Mouse (Mus musculus) liver, embryonic 11.5 days (tissue): ENCODE measurements around the gene Acp5. TPM values are rescaled to one million over a fixed set of nuclear protein-coding genes. Genes with fewer than 3 reads are reported as not detected.

ENCODE experiments used
- ATAC-seq: fragments of 200-750 bp; cut with Nextera tagmentation; replicated peaks from 2 replicates; pipeline ENCODE4 v1.8.0; 2017; ENCODE audit warnings: moderate number of reproducible peaks, mild to moderate bottlenecking, moderate TSS enrichment, moderate library complexity; ENCODE audit not compliant: low FRiP score
- DNase-seq: peaks from one replicate; pipeline ENCODE4 v3.0.0-alpha.2; 2017; ENCODE audit warnings: low spot score
- H3K27ac ChIP-seq: fragments of 300-500 bp; sonication (generic); 2 replicates; pipeline ENCODE4 v1.5.1; 2014; ENCODE audit warnings: mild to moderate bottlenecking, low read depth, low read length, control low read depth
- H3K27me3 ChIP-seq: fragments of 300-500 bp; sonication (generic); replicated peaks from 2 replicates; pipeline ENCODE4 v1.6.1; 2014; ENCODE audit warnings: low read length, mixed read lengths; ENCODE audit not compliant: control insufficient read depth, insufficient read depth
- H3K36me3 ChIP-seq: fragments of 300-500 bp; sonication (generic); 2 replicates; pipeline ENCODE4 v1.6.1; 2014; ENCODE audit warnings: mild to moderate bottlenecking, low read length, moderate library complexity, mixed read lengths; ENCODE audit not compliant: control insufficient read depth, insufficient read depth
- H3K4me1 ChIP-seq: fragments of 300-500 bp; sonication (generic); replicated peaks from 2 replicates; pipeline ENCODE4 v1.6.1; 2014; ENCODE audit warnings: low read length, mixed read lengths; ENCODE audit not compliant: control insufficient read depth, insufficient read depth
- H3K4me2 ChIP-seq: fragments of 300-500 bp; sonication (generic); 2 replicates; pipeline ENCODE4 v1.6.1; 2014; ENCODE audit warnings: mild to moderate bottlenecking, control low read depth, moderate library complexity
- H3K4me3 ChIP-seq: fragments of 300-500 bp; sonication (generic); 2 replicates; pipeline ENCODE4 v1.5.1; 2014; ENCODE audit warnings: low read depth, low read length, control low read depth
- H3K9ac ChIP-seq: fragments of 300-500 bp; sonication (generic); 2 replicates; pipeline ENCODE4 v1.6.1; 2014; ENCODE audit warnings: low read depth, low read length, control low read depth
- H3K9me3 ChIP-seq: fragments of 300-500 bp; sonication (generic); 2 replicates; pipeline ENCODE4 v1.6.1; 2016; ENCODE audit warnings: low read length, inconsistent platforms, mixed read lengths; ENCODE audit not compliant: control insufficient read depth
- WGBS: fragments of 180-500 bp; shearing (Covaris S2); extraction: QIAGEN DNeasy Blood & Tissue Kit; methylation state at CpG from one replicate; pipeline ENCODE4 v1.1.7; 2014; 5-methylcytosine and 5-hydroxymethylcytosine counted together
- polyA plus RNA-seq: library from polyadenylated mRNA; unstranded; fragments of >200 nt; fragmentation: Nextera tagmentation; extraction: Ambion mirVana; gene quantifications from 2 replicates; pipeline ENCODE4 v1.2.1, GENCODE M21; 2014

The Acp5 gene
- polyA plus RNA-seq, 1 experiment from 2014 or later: 156 TPM

- Histone ChIP-seq H3K27ac (no peak overlapping the region), H3K9ac (peak overlapping the region; percentile 73), H3K27me3 (peaks cover 29% of the 10 kb centered on the region), H3K36me3 (no peaks in the 10 kb centered on the region), H3K4me1 (peaks cover 5% of the 10 kb centered on the region; the same call in 1 of the 2 replicates), H3K9me3 (no peaks in the 10 kb centered on the region), H3K4me2 (peak overlapping the region; percentile 85), H3K4me3 (peak overlapping the region; percentile 43)
- 1% methylated on average over 24 of the region's 24 CpGs for WGBS
- DNase-seq (peak; percentile 85), ATAC-seq (peak; percentile 84)
Observed at GRCm38 (mm10) chr9:22095854-22096307, 39.6 kb downstream of the Acp5 start.

DNA sequence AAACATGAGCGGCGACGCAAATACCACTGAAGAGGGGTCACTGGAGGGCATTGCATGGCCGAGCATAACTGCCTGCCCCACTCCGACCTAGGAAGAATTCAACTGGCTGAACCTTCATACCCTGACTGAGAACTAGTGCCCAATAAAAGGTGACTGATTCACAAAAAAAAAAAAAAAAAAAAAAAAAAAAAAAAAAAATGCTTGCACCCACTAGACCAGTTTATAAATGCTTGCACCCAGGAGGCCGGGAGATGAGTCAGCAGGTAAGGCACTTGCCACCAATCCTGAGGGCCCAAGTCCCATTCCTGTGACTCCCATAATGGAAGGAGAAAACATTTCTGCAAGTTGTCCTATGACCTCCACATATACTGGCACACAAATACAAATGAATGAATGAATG lies 42.8 kb downstream of the Acp5 start:
- Histone ChIP-seq H3K27ac (no peak overlapping the region), H3K4me2 (no peak overlapping the region), H3K36me3 (no peaks in the 10 kb centered on the region), H3K9ac (no peak overlapping the region), H3K9me3 (no peaks in the 10 kb centered on the region), H3K27me3 (no peaks in the 10 kb centered on the region; the same call in 1 of the 2 replicates), H3K4me3 (no peak overlapping the region), H3K4me1 (no peaks in the 10 kb centered on the region)
- WGBS: 80% methylated on average over 6 of the region's 6 CpGs
- ATAC-seq (no peak), DNase-seq (no peak)

DNA sequence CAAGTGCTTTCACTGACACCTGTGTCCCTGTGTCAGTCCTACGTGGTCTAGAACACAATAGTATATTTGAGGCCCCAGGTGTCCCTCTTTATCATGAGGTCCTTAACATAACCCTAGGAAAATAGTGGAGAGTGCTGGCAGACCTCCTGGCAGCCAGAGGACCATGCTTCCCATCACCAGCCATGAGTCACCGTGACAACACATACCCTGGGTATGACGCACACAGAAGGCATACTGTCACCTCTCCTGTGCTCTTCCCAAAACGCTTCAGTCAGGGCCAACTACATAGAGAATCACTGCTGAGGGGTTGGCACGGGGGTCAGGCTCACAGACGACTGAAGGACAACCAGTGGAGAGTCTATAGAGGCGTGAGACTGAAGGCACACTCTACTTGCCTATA lies 45.5 kb downstream of the Acp5 start:
- WGBS: 83% methylated on average over 7 of the region's 7 CpGs
- Histone ChIP-seq H3K9me3 (no peaks in the 10 kb centered on the region), H3K27me3 (no peaks in the 10 kb centered on the region; the same call in 1 of the 2 replicates), H3K9ac (no peak overlapping the region), H3K27ac (no peak overlapping the region), H3K4me3 (no peak overlapping the region), H3K36me3 (no peaks in the 10 kb centered on the region), H3K4me1 (no peaks in the 10 kb centered on the region), H3K4me2 (no peak overlapping the region)
- DNase-seq (no peak), ATAC-seq (no peak)

- Histone ChIP-seq H3K27ac (no peak overlapping the region), H3K4me2 (no peak overlapping the region), H3K9ac (no peak overlapping the region), H3K4me1 (peaks cover 3% of the 10 kb centered on the region; the same call in 1 of the 2 replicates), H3K4me3 (no peak overlapping the region), H3K27me3 (no peaks in the 10 kb centered on the region; the same call in 1 of the 2 replicates), H3K36me3 (no peaks in the 10 kb centered on the region), H3K9me3 (no peaks in the 10 kb centered on the region)
- WGBS: 94% methylated on average over 7 of the region's 7 CpGs
- DNase-seq (no peak), ATAC-seq (no peak)
Observed at GRCm38 (mm10) chr9:22089281-22089680, 46.2 kb downstream of the Acp5 start.

DNA sequence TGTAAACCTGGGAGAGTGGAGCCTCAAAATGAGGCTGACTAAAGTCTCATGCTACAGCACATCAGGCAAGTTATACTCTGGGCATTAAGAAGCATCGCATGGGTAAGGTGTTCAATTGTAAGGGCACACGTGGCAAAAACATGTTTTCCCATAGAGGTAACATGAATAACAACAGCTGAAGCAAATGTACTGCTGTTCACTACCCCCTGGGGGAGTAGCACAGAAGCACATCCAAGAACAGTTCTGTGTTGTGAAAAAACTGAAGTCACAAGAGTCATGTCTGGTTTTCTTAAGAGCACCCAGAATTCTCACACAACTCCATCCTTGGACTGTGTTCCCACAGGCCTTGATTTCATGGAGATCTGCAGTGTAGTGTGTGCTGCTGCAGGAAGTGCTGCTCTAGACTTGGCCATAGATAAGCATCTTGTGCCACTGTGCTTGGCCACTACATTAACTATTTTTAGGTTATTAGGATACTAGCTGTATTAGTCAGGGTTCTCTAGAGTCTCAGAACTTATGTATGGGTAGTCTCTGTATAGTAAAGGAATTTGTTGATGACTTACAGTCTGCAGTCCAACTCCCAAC lies 48.4 kb downstream of the Acp5 start:
- no peak overlapping the region for H3K9ac ChIP-seq
- no peak for DNase-seq
- no peaks in the 10 kb centered on the region for H3K9me3 ChIP-seq
- WGBS: 84% methylated on average over 2 of the region's 2 CpGs
- H3K4me1 ChIP-seq: peaks cover 3% of the 10 kb centered on the region; the same call in 1 of the 2 replicates
- no peak overlapping the region for H3K27ac ChIP-seq
- H3K4me2 ChIP-seq: no peak overlapping the region
- H3K27me3 ChIP-seq: no peaks in the 10 kb centered on the region
- H3K36me3 ChIP-seq: no peaks in the 10 kb centered on the region
- no peak overlapping the region for H3K4me3 ChIP-seq
- no peak for ATAC-seq

- DNase-seq: no peak
- H3K4me2 ChIP-seq: peak overlapping the region; percentile 88
- WGBS: 86% methylated on average over 6 of the region's 6 CpGs
- H3K27ac ChIP-seq: peak overlapping the region; percentile 47; the same call in 1 of the 2 replicates
- peak overlapping the region; percentile 83 for H3K4me3 ChIP-seq
- H3K9ac ChIP-seq: peak overlapping the region; percentile 77
- no peak for ATAC-seq
- H3K4me1 ChIP-seq: peaks cover 3% of the 10 kb centered on the region; the same call in 1 of the 2 replicates
- no peaks in the 10 kb centered on the region for H3K27me3 ChIP-seq
- H3K36me3 ChIP-seq: no peaks in the 10 kb centered on the region
- no peaks in the 10 kb centered on the region for H3K9me3 ChIP-seq
Observed at GRCm38 (mm10) chr9:22086012-22086411, 49.5 kb downstream of the Acp5 start.

DNA sequence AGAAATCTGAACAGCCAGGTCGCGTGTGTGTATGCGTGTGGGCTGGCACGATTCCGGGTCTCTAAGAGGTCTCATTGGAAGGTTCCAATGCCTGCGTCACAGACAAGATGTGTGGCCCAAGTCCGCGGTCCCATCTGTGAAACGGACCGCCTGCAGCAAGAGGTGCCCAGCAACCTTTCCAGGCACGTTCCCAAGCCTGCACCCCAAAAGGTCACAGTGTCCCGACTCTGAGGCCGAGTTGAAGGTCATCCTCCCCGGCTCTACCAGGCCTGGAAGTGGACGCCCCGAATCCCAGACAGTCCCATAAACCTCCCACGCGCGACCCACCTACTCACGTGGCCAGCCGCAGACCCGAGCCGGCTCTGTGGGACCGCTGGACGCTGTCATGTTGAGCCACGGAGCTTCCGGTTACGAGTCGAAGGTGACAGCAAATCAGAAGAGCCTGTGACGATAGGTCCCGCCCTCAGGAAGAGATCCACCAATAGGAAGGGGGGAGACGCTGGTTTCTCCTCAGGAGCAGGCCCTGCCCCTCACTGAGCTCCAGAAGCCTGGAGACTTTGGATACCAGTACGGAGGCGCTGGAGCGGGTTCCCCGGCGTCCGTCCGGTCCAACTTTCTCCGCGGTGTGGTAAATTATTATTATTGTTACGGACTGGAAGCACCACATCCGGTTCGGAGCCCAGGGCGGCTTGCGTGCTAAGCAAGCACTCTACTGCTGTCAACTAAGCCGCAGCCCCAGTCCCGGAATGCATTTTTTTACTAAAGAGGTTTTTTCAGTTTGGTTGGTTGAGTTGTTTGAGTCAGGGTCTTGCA lies 50.3 kb downstream of the Acp5 start, which contains the start of gene Ecsit:
TSS of gene Ecsit (minus strand) at position 417 of the 813 bp plus-strand sequence.
- Histone ChIP-seq H3K9me3 (no peaks in the 10 kb centered on the region), H3K4me2 (peak within 1 kb of the TSS; percentile 88), H3K27me3 (no peaks in the 10 kb centered on the region), H3K9ac (peak within 1 kb of the TSS; percentile 77), H3K27ac (peak within 1 kb of the TSS; percentile 47), H3K4me3 (peak within 1 kb of the TSS; percentile 83), H3K4me1 (peaks cover 3% of the 10 kb centered on the region; the same call in 1 of the 2 replicates), H3K36me3 (no peaks in the 10 kb centered on the region; the same call in 1 of the 2 replicates)
- peak; percentile 85 for DNase-seq
- peak; percentile 99 for ATAC-seq
- under 1% methylated on average over 48 of the region's 48 CpGs for WGBS

- H3K27me3 ChIP-seq: no peaks in the 10 kb centered on the region
- peak overlapping the region; percentile 77 for H3K9ac ChIP-seq
- no peaks in the 10 kb centered on the region; the same call in 1 of the 2 replicates for H3K36me3 ChIP-seq
- ATAC-seq: no peak
- peak overlapping the region; percentile 42; the same call in 1 of the 2 replicates for H3K27ac ChIP-seq
- peak overlapping the region; percentile 67 for H3K4me2 ChIP-seq
- H3K9me3 ChIP-seq: no peaks in the 10 kb centered on the region
- peak overlapping the region; percentile 83 for H3K4me3 ChIP-seq
- WGBS: 28% methylated on average over 4 of the region's 4 CpGs
- DNase-seq: no peak
- H3K4me1 ChIP-seq: peaks cover 3% of the 10 kb centered on the region; the same call in 1 of the 2 replicates
Observed at GRCm38 (mm10) chr9:22084667-22085021, 50.9 kb downstream of the Acp5 start.
